Mouse (Mus musculus) ES-E14 (cell line): ENCODE measurements around the gene Hagh.

Experiments
- CHD2 ChIP-seq: IDR thresholded peaks from 2 replicates; pipeline ENCODE4 v1.6.1; 2014; ENCODE audit warnings: mild to moderate bottlenecking, low read depth, low read length, inconsistent platforms
- HCFC1 ChIP-seq: IDR thresholded peaks from 2 replicates; pipeline ENCODE4 v1.6.1; 2012; ENCODE audit warnings: low read length, inconsistent platforms, borderline replicate concordance; ENCODE audit not compliant: insufficient read depth
- MAFK ChIP-seq: IDR thresholded peaks from 2 replicates; pipeline ENCODE4 v1.6.1; 2014; ENCODE audit warnings: mild to moderate bottlenecking, low read depth, low read length, inconsistent platforms; ENCODE audit not compliant: insufficient read depth
- ZC3H11A ChIP-seq: IDR thresholded peaks from 2 replicates; pipeline ENCODE4 v1.6.1; 2012; ENCODE audit warnings: low read depth, mild to moderate bottlenecking, inconsistent platforms, low read length, borderline replicate concordance
- ZNF384 ChIP-seq: IDR thresholded peaks from 2 replicates; pipeline ENCODE4 v1.6.1; 2012; ENCODE audit warnings: low read depth, low read length, inconsistent platforms

- TF ChIP-seq MAFK (no peak), CHD2 (no peak), HCFC1 (no peak), ZC3H11A (no peak), ZNF384 (no peak)
These were observed 20.5 kb upstream of the Hagh start for GRCm38 (mm10) chr17:24819469-24819868.
